Comparison of ENCODE assay signal across 15 mouse cellular contexts in the genomic region with DNA sequence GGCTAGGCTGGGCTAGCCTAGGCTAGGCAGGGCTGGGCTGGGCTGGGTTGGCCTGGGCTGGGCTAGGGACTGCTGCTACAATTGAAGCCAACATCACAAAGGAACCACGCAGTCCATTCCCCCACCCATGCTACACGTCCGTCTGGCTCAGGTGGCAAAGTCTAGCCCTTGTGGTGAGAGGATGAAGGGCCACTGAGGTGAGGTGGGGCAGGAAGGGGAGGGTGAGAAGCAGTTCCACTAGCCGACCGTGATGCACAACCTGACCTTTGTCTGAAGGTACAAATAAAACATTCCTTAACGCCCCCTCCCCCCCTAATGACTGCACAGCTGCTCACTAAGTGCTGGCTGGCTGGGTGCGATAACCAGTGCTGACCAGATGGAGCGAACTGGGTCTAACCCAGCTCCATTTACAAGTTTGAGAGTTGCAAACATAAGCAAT. TPM values are rescaled to one million over a fixed set of nuclear protein-coding genes. Genes with fewer than 3 reads are reported as not detected.
A peak's percentile ranks its signal among the peaks of the same experiment; 100 is the strongest.
DNase-seq lines count a peak whose midpoint lies in the region; ATAC-seq lines count a peak whose summit lies in the region.
"Had no signal": no experiment of that assay in that cellular context is flagged by ENCODE, and none has a peak within 500 bp of the region (broad histone marks: within the 10 kb centered on the region; RNA-seq: fewer than 3 reads in every experiment).

No protein-coding gene starts in this region.

- no peaks in the 10 kb centered on the region for H3K36me3 ChIP-seq in embryonic facial prominence, embryonic 15.5 days

- no peak overlapping the region for H3K9ac ChIP-seq in embryonic facial prominence, embryonic 15.5 days

- H3K9me3 ChIP-seq in embryonic facial prominence, embryonic 15.5 days (replicated peaks), result no peaks in the 10 kb centered on the region

- peak; percentile 14 to 17 for DNase-seq in layer of hippocampus, postnatal 10 days (ENCODE audit: low spot score in 2 of 2)
- DNase-seq in layer of hippocampus, adult 11-12 months (ENCODE audit: low spot score), result no peak
- DNase-seq in R1 (ENCODE audit: low read depth, low spot score), result peak; percentile 100
- peak; percentile 12 to 44 for DNase-seq in kidney, postnatal 4 days
- DNase-seq in gastrocnemius, postnatal 25 days, result no peak
- DNase-seq in thymus, postnatal 10 days (ENCODE audit: low spot score in 2 of 2), result no peak
- DNase-seq: cerebellum, postnatal 36 days; gastrocnemius, postnatal 14 days; liver; thymus, postnatal 36 days had no signal

- ATAC-seq in embryonic facial prominence, embryonic 15.5 days (ENCODE audit: insufficient number of reproducible peaks, low FRiP score, low TSS enrichment, low read depth), result peak; percentile 57; the same call in 1 of the 2 replicates
- no peak for ATAC-seq in erythroid progenitor cell, adult 5-6 weeks (replicated peaks; ENCODE audit: low FRiP score, poor library complexity, severe bottlenecking)

- no peak overlapping the region for H3K4me2 ChIP-seq in embryonic facial prominence, embryonic 15.5 days (replicated peaks)

- WGBS in embryonic facial prominence, embryonic 15.5 days, result 62% methylated on average over 8 of the region's 8 CpGs

- H3K27me3 ChIP-seq in embryonic facial prominence, embryonic 15.5 days, result no peaks in the 10 kb centered on the region

- H3K27ac ChIP-seq in embryonic facial prominence, embryonic 15.5 days (replicated peaks), result no peak overlapping the region

- no peak overlapping the region for H3K4me3 ChIP-seq in embryonic facial prominence, embryonic 15.5 days (replicated peaks)
- H3K4me3 ChIP-seq: myocyte had no signal

- no peaks in the 10 kb centered on the region for H3K4me1 ChIP-seq in embryonic facial prominence, embryonic 15.5 days

RNA-seq across cellular contexts. Expression of a gene that starts 22.1 kb away (rescaled TPM):
- total RNA-seq in layer of hippocampus, postnatal 10 days (2021), result not detected
- not detected in 2 replicates for polyA plus RNA-seq in embryonic facial prominence, embryonic 15.5 days (2015; fragmentation: Nextera tagmentation; extraction: Ambion mirVana)
- not detected for total RNA-seq in gastrocnemius, postnatal 25 days (2021)
- total RNA-seq in erythroid progenitor cell, adult 5-6 weeks (2015; ENCODE audit: low replicate concordance), result not detected in 2 replicates
- not detected in 2 replicates for total RNA-seq in erythroid progenitor cell, adult 5-6 weeks (2017; ENCODE audit: low replicate concordance)
- total RNA-seq: gastrocnemius, postnatal 14 days had no signal
- polyA plus RNA-seq: heart, embryonic 16.5 days; myocyte; spleen, adult 2 months had no signal

RNA-seq across cellular contexts. Expression of a gene that starts 28.4 kb away (rescaled TPM):
- 1 to 10 TPM; 2.8 to 3.0 TPM for total RNA-seq in layer of hippocampus, postnatal 10 days (2021)
- 1.7 and 2.8 TPM in 2 replicates for polyA plus RNA-seq in embryonic facial prominence, embryonic 15.5 days (2015; fragmentation: Nextera tagmentation; extraction: Ambion mirVana)
- 1 to 10 TPM; 1.1 to 2.6 TPM for total RNA-seq in gastrocnemius, postnatal 25 days (2021)
- not detected in 2 replicates for total RNA-seq in erythroid progenitor cell, adult 5-6 weeks (2015; ENCODE audit: low replicate concordance)
- not detected in 2 replicates for total RNA-seq in erythroid progenitor cell, adult 5-6 weeks (2017; ENCODE audit: low replicate concordance)

Comparison
In these comparisons a context has a peak if more than half of its experiments do, and no peak if none do; other contexts are left out.
1. DNase-seq: peak in layer of hippocampus, postnatal 10 days (2 of 2), R1 (single experiment) and kidney, postnatal 4 days (2 of 2); none in layer of hippocampus, adult 11-12 months (single experiment), gastrocnemius, postnatal 25 days (single experiment) and thymus, postnatal 10 days (0 of 2).